Mouse (Mus musculus) brown adipose tissue, adult 24 weeks (tissue): ENCODE measurements at regions not wholly inside any gene's neighbourhood (a gene's known extent, or its start where the extent isn't known, plus 50 kb on each side); places are given as distances from the start of the nearest gene placed in this dataset.

Source experiments
- H3K27ac ChIP-seq: fragments of 200-500 bp; replicated peaks from 2 replicates; pipeline ENCODE4 v1.5.1; 2012; ENCODE audit warnings: low read depth, mild to moderate bottlenecking, low read length
- H3K4me1 ChIP-seq: fragments of 200-500 bp; 2 replicates; pipeline ENCODE4 v1.6.1; 2012; ENCODE audit warnings: low read length, mixed read lengths; ENCODE audit not compliant: control insufficient read depth, insufficient read depth, insufficient read length
- H3K4me3 ChIP-seq: fragments of 200-500 bp; 2 replicates; pipeline ENCODE4 v1.5.1; 2012; ENCODE audit warnings: low read depth, mild to moderate bottlenecking, low read length, moderate library complexity; ENCODE audit not compliant: insufficient read depth

DNA sequence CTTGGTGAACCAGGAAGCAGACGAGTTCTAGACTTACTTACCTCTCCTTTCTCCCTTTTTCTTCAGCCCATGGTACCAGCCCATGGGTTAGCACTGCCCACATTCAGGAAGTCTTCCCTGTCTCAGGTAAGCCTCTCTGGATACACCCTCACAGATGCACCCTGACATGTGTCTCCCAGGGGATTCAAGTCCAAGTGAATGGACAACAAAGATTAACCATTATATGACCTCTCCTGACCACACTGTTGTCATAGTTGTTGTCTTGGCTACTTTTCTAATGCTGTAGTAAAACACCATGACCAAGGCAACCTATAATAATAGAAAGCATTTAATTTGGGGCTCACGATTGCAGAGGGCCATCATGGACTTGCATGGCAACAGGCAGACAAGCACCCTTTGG lies 98.8 kb upstream of the Vash1 start:
- H3K27ac ChIP-seq = no peak overlapping the region
- no peaks in the 10 kb centered on the region for H3K4me1 ChIP-seq
- no peak overlapping the region for H3K4me3 ChIP-seq

DNA sequence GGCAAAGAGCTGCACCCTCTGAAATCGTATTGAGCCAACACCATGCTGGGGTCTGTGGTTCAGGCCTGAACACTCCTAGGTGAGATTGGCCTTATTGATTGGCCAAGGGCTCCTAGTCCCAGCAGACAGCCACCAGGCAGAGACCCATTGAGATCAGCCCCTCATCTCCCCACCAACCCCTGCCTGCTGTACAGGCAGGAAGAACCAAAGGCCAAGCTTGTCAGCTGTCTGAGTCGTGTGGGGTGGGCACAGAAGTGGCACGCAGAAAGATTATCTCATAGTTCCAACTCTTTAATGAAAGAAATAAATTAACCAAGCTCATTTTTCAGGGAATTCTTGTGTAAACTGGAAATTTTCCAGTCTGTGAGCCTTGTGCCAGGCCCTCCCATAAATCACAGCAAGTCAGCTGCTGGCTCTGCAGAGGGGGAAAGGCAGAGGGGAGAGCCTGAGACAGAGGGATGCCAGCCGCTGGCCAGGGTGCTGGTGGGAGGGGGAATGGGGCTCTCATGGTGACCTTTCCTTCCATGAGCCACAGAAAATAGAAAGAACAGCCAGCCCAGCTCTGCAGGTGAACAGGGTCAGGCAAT lies 98.3 kb upstream of the Vash1 start:
- H3K4me3 ChIP-seq = no peak overlapping the region
- H3K4me1 ChIP-seq = no peaks in the 10 kb centered on the region
- H3K27ac ChIP-seq = no peak overlapping the region

DNA sequence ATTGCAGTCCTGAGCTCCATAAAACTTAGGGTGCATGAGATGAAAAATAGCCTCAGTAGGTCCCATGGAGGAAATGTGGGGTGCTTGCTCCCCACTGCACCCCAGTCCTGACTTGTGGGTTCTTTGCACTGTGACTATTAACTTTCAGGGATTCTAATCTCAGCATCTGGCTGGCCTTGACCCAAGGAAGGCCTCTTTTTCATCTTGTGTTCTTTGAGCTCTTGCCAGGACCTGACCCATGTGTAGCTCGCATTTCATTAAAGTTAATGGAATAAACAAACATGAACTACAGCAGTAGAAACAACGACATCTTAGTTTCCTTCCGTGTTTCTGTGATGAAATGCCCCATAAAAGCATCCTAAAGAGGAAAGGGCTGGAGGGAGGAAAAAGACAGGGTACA lies 96.4 kb upstream of the Vash1 start:
- Histone ChIP-seq H3K4me3 (no peak overlapping the region), H3K27ac (no peak overlapping the region), H3K4me1 (no peaks in the 10 kb centered on the region)

DNA sequence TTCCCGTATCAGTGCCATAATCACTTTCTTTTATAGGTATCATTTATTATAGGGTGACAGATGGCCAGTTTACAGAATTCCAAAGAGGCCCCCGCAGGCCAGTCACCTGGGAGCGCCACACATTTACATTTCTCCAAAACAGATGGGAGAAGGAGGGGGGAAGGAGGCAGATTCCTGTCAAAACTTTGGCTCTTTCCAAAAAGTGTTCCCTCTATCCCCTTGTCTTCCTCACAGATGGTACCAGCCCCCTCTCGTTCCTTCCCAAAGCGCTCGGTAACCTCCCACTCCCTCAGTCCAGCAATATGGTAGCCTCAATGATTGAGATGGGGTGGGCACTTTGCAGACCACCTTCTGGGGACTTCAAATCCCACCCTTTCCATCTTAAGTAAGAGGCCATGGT lies 90.5 kb upstream of the Vash1 start:
- H3K4me1 ChIP-seq = no peaks in the 10 kb centered on the region
- no peak overlapping the region for H3K27ac ChIP-seq
- H3K4me3 ChIP-seq = no peak overlapping the region

DNA sequence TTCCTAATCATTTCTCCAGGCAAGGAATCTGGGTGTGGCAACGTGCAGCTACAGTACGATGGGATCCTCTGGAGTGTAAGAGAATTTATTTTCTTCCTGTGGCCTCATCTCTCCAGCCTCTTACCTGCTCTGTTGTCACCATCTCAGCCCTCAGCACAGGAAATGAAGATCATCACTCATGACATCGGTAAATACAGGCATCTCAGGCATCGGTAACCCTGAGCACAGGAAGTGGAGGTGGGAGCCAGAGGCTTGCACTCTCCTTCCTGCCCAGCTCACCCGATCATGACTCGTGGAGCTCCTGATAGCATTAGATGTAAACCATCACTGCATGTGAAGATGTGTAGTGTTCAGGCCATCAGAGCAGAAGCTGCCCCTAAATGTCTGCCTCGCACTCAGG lies 86.0 kb upstream of the Vash1 start:
- Histone ChIP-seq H3K4me1 (no peaks in the 10 kb centered on the region), H3K27ac (no peak overlapping the region), H3K4me3 (no peak overlapping the region)

DNA sequence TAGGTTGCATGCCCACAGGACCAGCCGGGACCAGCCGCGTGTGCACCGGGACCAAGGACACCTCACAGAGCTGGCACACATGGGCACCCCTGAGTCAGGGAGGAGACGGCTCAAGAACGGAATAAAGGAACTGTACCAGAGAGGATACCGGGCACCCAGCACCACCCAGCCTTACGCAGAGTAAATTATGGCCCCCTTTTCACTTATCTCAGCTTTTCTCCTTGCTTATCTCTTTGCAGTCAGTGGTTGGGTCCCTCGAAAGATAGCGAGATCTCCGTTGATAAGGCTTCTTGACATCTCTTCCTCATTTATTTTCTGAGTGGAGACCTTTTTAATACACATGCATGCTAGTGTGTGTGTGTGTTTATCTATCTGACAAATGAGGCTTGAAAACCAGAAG lies 83.9 kb upstream of the Vash1 start:
- Histone ChIP-seq H3K27ac (no peak overlapping the region), H3K4me3 (no peak overlapping the region), H3K4me1 (no peaks in the 10 kb centered on the region)

DNA sequence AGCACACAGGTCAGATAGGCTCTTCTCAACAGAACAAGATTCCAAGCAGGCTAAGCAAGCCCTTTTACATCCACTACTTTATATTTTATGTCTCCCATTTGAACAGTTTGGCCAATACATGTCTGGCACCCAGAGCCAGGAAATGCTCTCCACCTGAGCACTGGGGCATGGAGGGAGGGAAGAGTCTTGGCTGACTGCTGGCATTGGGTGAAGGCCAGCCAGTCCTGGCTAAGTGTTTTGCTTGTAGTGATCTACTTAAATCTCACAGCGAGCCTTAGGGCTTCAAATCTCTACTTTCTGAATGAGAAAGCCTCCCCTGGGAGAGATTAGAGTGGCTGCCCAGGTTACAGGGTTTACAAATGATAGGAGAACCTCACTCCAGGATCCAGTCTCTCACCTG lies 78.5 kb upstream of the Vash1 start:
- H3K4me3 ChIP-seq = no peak overlapping the region
- no peaks in the 10 kb centered on the region for H3K4me1 ChIP-seq
- H3K27ac ChIP-seq = no peak overlapping the region

DNA sequence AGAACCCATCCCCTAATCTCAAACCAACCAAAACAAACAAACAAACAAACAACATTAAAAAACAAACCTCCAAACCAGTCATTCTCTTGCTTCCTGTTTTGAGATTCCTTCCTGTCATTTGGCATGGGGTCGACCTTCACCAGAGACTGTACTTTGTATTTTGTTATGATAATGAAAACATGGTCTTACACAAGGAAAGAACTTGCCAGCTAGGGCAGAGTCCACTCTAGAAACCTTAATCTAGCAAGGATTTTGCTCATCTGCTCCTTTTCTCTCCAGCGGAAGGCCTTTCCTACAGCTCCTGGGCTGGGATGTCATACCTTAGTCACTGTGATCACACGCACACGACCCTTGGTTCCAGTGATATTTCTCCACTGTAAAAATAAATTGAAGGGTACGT lies 75.0 kb upstream of the Vash1 start:
- Histone ChIP-seq H3K4me1 (no peaks in the 10 kb centered on the region), H3K27ac (no peak overlapping the region), H3K4me3 (no peak overlapping the region)

DNA sequence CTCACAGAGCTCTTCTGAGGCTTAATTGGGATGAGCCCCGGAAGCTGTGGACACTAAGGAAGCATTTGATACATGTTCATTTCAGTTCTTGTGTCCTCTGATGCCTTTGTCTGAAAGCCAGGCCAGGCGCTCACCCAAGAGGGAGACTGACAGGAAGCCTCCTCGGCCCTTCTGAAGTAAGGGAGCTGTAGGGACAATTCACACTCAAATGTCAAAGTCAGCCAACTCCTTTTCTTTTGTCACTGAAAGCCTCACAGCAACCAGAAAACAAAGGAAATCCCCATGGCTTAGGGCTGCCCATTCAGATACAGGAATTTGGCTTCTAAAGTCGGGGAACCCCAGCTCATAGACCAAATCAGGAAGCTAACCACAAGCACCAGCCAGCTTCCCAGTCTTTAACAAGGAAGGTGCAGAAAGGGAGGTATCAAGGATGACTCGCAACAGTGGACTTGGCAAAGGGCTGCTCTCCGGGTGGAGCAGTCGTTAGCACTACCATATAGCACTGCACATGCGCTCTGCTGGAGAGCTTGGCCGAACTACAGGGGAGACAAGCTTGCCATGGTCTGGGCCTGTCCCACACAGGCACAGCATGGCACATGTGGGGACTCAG lies 66.0 kb upstream of the Vash1 start:
- Histone ChIP-seq H3K27ac (0 out of 2 replicates have a peak overlapping the region, but pooled peaks have one; percentile 3), H3K4me3 (no peak overlapping the region), H3K4me1 (peaks cover 7% of the 10 kb centered on the region; the same call in 1 of the 2 replicates)

DNA sequence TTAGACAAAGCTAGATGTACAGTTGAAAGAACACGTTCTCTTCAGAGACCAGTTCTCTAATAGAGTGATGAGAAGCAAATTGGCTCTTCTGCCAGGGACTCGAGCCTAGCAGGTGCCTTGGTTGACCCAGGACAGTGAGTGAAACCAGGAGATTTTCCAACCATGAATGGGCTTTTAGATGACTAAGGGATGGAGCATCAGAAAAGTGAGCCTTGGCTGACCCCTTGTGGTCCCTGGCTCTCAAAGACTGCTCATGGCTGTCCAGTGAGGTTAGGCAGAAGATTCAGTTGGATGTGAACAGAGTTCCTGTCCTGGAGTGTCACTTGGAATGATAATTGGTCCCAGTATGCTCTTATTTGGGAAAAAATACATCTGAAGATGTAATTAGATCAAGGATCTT lies 64.3 kb upstream of the Vash1 start:
- H3K4me3 ChIP-seq = no peak overlapping the region

DNA sequence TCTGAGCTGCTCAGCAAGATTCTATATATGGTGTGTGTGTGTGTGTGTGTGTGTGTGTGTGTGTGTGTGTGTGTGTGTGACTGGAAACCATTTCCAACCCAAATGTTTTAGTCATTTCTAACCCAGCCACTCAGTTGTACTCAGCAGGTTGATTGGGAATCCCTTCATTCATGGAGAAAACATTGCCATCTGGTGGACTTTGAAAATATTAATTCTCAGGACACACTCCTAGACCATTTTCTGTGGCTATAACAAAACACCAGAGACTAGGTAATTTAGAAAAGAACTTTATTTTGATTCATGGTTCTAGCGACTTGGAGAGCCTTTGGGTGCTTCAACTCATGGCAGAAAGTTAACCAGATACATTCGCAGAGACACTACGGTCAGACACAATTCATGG lies 62.2 kb upstream of the Vash1 start:
- H3K4me1 ChIP-seq = peaks cover 7% of the 10 kb centered on the region; the same call in 1 of the 2 replicates
- H3K4me3 ChIP-seq = no peak overlapping the region
- H3K27ac ChIP-seq = no peak overlapping the region

More for the DNA sequence above, 64.3 kb upstream of the Vash1 start:
- Histone ChIP-seq H3K4me1 (peaks cover 7% of the 10 kb centered on the region; the same call in 1 of the 2 replicates), H3K27ac (no peak overlapping the region)

DNA sequence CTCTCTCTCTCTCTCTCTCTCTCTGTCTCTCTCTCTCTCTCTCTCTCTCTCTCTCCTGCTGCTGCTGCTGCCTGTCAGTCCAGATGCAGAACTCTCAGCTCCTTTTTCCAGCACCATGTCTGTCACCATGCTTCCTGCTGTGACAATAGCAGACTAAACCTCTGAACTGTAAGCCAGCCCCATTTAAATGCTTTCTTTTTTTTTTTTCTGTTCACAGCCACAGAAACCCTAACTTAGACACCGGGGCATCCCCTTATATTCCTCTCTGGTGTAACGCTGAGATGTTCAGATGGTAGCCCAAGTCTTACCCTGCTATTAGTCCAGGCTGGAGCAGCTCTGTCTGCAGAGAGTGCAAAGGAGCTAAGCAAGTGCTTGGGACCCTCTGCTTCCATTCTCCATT lies 54.3 kb upstream of the Vash1 start:
- no peaks in the 10 kb centered on the region for H3K4me1 ChIP-seq
- H3K4me3 ChIP-seq = no peak overlapping the region
- H3K27ac ChIP-seq = no peak overlapping the region

DNA sequence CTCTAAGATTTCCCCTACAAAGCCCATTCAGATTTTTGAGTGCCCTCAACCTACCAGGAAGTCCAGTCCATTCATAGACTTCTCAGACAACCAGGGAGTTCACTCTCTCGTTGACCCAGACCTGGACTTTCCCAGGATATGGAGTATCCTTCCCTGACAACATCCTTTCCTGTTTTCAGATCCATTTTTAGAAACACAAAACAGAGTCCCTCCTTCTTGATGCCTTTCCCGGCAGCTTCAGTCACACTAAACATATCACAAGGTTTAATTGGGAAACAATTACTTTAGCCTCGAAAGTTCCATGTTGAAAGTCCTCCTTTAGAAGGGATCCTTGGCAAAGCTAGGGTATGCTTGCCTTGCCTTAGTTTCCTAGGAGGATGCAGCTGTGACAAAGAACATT lies 51.8 kb upstream of the Vash1 start:
- H3K4me3 ChIP-seq = no peak overlapping the region
- no peaks in the 10 kb centered on the region for H3K4me1 ChIP-seq
- H3K27ac ChIP-seq = 0 out of 2 replicates have a peak overlapping the region, but pooled peaks have one; percentile 59

DNA sequence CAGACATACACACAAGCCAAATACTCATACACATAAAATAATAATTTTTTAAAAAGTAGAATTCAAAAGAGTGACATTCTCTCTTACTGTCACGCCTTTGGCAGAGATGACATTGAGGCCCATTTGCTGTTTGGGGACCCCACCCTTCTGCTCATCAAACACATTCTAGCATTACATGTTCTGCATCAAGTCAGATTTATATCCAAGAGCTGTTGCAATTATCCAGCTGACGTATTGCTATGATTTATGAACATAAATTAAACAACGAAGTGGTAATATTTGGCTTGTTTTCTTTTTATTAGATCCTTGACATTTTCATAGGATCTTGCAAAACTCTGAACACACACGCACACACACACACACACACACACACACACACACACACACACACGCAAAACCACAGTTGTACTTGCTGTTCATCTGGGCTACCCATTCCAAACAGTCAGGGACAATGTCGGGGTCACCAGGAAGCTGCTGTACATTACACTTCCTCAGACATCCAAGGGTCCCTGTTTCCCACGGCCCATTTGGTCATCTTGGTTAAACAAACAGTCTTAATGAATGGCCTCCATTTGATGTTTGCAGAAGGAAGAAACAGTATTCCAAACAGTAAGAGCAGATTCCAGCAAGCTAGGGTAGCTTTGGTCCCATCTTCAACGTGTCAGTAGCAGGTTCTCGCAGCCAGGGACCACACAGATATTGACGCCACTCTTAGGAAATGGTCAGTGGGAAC lies 50.3 kb upstream of the Vash1 start:
- Histone ChIP-seq H3K4me3 (no peak overlapping the region), H3K4me1 (no peaks in the 10 kb centered on the region), H3K27ac (no peak overlapping the region)
